Mouse (Mus musculus) bone marrow macrophage, adult 2 months (primary cell): ENCODE data around the gene Igf1r.

Experiments used
- CTCF ChIP-seq: IDR thresholded peaks from 2 replicates; pipeline ENCODE4 v1.5.1; 2012; ENCODE audit warnings: low read depth, mild to moderate bottlenecking, low read length, moderate library complexity
- POLR2A ChIP-seq: IDR thresholded peaks from 2 replicates; pipeline ENCODE4 v1.6.1; 2012; ENCODE audit warnings: mild to moderate bottlenecking, low read depth, low read length, borderline replicate concordance

DNA sequence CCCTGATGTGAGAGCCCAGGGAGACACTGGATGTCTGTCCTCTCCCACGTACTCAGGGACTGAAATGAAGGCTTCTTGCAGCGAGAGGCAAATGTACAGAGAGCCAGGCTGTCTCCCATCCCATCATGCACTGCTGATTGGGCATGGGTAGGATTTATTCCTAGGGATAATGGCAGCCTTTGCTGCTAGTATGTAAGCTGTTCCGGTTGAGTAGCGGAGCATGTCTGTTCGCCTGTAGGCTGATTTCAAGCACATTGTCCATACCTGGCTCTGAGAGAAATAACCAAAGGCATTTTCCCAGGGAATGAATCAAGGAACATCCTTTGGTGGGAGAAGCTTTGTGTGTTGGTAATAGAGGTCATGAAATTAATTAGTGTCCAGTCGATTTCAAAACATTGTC is 230.1 kb downstream of the Igf1r start:
- TF ChIP-seq POLR2A: no peak
- no peak for TF ChIP-seq CTCF
